Mouse (Mus musculus) embryonic facial prominence, embryonic 12.5 days (tissue): ENCODE results near the gene Epha6. TPM values are rescaled to one million over a fixed set of nuclear protein-coding genes. Genes with fewer than 3 reads are reported as not detected.

Experiments
- ATAC-seq: fragments of 200-750 bp; cut with Nextera tagmentation; 2 replicates; pipeline ENCODE4 v1.8.0; 2017; ENCODE audit not compliant: insufficient number of reproducible peaks, insufficient read depth, low FRiP score, low TSS enrichment
- H3K27ac ChIP-seq: fragments of 300-500 bp; sonication (generic); 2 replicates; pipeline ENCODE4 v1.5.1; 2016; ENCODE audit warnings: mild to moderate bottlenecking
- H3K27me3 ChIP-seq: fragments of 300-500 bp; sonication (generic); 2 replicates; pipeline ENCODE4 v1.6.1; 2016; ENCODE audit warnings: mild to moderate bottlenecking, moderate library complexity
- H3K36me3 ChIP-seq: fragments of 300-500 bp; sonication (generic); 2 replicates; pipeline ENCODE4 v1.6.1; 2016; ENCODE audit warnings: mild to moderate bottlenecking
- H3K4me1 ChIP-seq: fragments of 300-500 bp; sonication (generic); 2 replicates; pipeline ENCODE4 v1.6.1; 2016
- H3K4me2 ChIP-seq: fragments of 300-500 bp; sonication (generic); replicated peaks from 2 replicates; pipeline ENCODE4 v1.6.1; 2016; ENCODE audit warnings: mild to moderate bottlenecking, moderate library complexity
- H3K4me3 ChIP-seq: fragments of 300-500 bp; sonication (generic); 2 replicates; pipeline ENCODE4 v1.5.1; 2016; ENCODE audit warnings: mild to moderate bottlenecking
- H3K9ac ChIP-seq: fragments of 300-500 bp; sonication (generic); 2 replicates; pipeline ENCODE4 v1.6.1; 2016; ENCODE audit warnings: mild to moderate bottlenecking, moderate library complexity
- H3K9me3 ChIP-seq: fragments of 300-500 bp; sonication (generic); 2 replicates; pipeline ENCODE4 v1.6.1; 2016; ENCODE audit warnings: mild to moderate bottlenecking, moderate library complexity
- WGBS: fragments of 180-500 bp; shearing (Covaris S2); methylation state at CpG from one replicate; pipeline ENCODE4 v1.1.7; 2016; 5-methylcytosine and 5-hydroxymethylcytosine counted together
- polyA plus RNA-seq: library from polyadenylated mRNA; unstranded; fragments of >200 nt; fragmentation: Nextera tagmentation; extraction: Ambion mirVana; gene quantifications from 2 replicates; pipeline ENCODE4 v1.2.1, GENCODE M21; 2016

Epha6 gene
- polyA plus RNA-seq, 1 experiment from 2014 or later = 2.3 TPM

DNA sequence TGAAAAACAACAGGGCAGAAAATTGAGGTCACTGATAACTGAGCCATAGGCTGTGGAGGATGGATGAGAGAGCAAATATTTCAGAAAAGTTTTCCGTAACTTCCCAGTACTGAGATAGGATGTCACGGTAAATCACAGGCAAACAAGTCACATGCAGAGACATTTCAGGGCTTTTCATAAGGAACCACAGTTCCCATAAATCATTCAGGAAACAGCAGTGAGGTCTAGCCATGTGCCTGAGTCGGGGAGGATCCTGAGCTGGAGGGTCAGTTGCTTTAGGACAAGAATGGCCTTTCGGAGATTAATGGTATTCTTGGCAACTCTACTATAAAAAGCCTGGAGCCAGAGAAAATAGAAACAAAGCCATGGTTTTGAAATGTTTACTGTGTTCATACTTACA lies 889.8 kb downstream of the Epha6 start:
- Histone ChIP-seq H3K9ac (no peak overlapping the region), H3K4me2 (no peak overlapping the region), H3K4me1 (no peaks in the 10 kb centered on the region), H3K36me3 (no peaks in the 10 kb centered on the region), H3K4me3 (no peak overlapping the region), H3K9me3 (no peaks in the 10 kb centered on the region), H3K27ac (no peak overlapping the region), H3K27me3 (no peaks in the 10 kb centered on the region)
- no peak for ATAC-seq
- WGBS = 86% methylated on average over 4 of the region's 4 CpGs

DNA sequence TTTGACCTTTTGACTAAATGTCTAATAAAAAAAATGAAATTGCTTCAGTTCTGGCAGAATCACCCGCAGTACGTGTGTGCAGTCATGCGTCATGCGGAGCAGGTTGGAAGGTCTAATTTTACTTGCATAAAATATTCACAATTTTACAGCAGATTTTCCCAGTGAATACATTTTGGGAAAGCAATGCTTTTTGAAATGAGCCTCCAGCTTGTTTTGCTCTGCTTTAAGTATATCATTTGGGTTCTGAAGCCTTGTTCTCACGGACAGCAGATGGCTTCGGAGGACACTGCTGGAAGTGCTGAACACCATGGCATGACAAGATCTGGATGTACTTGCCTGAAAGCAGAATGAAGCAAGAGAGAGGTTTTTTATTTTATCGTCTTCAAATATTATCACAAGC lies 912.1 kb downstream of the Epha6 start:
- no peak for ATAC-seq
- H3K27ac ChIP-seq = no peak overlapping the region
- H3K4me2 ChIP-seq = no peak overlapping the region
- WGBS = 92% methylated on average over 7 of the region's 7 CpGs
- no peaks in the 10 kb centered on the region for H3K36me3 ChIP-seq
- H3K27me3 ChIP-seq = no peaks in the 10 kb centered on the region
- H3K4me3 ChIP-seq = no peak overlapping the region
- no peak overlapping the region for H3K9ac ChIP-seq
- no peaks in the 10 kb centered on the region for H3K4me1 ChIP-seq
- H3K9me3 ChIP-seq = no peaks in the 10 kb centered on the region

DNA sequence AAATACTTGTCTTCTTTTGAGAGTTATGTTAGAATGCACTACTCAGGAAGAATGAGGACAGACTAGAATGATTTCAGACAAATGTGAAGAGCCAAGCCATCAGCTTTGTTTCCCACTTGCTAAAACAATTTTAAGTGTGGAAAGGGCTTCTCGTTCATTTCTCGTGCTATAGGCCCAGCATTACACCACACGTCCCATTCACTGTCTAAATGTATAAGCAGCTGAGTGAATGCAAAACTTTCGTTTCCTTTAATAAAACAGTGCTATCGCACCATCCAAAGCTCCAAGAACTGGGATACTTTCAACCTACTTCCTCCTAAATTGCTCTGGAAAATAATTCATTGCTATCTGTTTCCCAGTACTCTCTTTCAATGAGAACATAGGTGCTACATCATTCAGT lies 916.2 kb downstream of the Epha6 start:
- no peak overlapping the region for H3K27ac ChIP-seq

GRCm38 (mm10) chr16:59685135-59685534 lies 920.2 kb downstream of the Epha6 start:
- Histone ChIP-seq H3K4me3 (no peak overlapping the region), H3K4me2 (no peak overlapping the region), H3K36me3 (no peaks in the 10 kb centered on the region), H3K27ac (no peak overlapping the region), H3K9ac (no peak overlapping the region), H3K4me1 (no peaks in the 10 kb centered on the region), H3K27me3 (no peaks in the 10 kb centered on the region), H3K9me3 (no peaks in the 10 kb centered on the region)
- WGBS = 75% methylated on average over 5 of the region's 5 CpGs
- no peak for ATAC-seq

More for the DNA sequence above, 916.2 kb downstream of the Epha6 start:
- WGBS = 89% methylated on average over 5 of the region's 5 CpGs
- Histone ChIP-seq H3K4me1 (no peaks in the 10 kb centered on the region), H3K4me3 (no peak overlapping the region), H3K9ac (no peak overlapping the region), H3K4me2 (no peak overlapping the region), H3K9me3 (no peaks in the 10 kb centered on the region), H3K36me3 (no peaks in the 10 kb centered on the region), H3K27me3 (no peaks in the 10 kb centered on the region)
- ATAC-seq = no peak

GRCm38 (mm10) chr16:59683434-59683833 lies 921.9 kb downstream of the Epha6 start:
- no peak overlapping the region for H3K4me2 ChIP-seq
- no peaks in the 10 kb centered on the region for H3K36me3 ChIP-seq

GRCm38 (mm10) chr16:59682216-59682891 lies 923.0 kb downstream of the Epha6 start:
- Histone ChIP-seq H3K27ac (no peak overlapping the region), H3K36me3 (no peaks in the 10 kb centered on the region), H3K9ac (no peak overlapping the region), H3K4me2 (no peak overlapping the region), H3K4me1 (no peaks in the 10 kb centered on the region), H3K4me3 (no peak overlapping the region), H3K9me3 (no peaks in the 10 kb centered on the region), H3K27me3 (no peaks in the 10 kb centered on the region)
- 88% methylated on average over 8 of the region's 8 CpGs for WGBS
- no peak for ATAC-seq

More at GRCm38 (mm10) chr16:59683434-59683833, 921.9 kb downstream of the Epha6 start:
- no peaks in the 10 kb centered on the region for H3K9me3 ChIP-seq
- no peaks in the 10 kb centered on the region for H3K4me1 ChIP-seq
- no peak overlapping the region for H3K4me3 ChIP-seq
- H3K27me3 ChIP-seq = no peaks in the 10 kb centered on the region
- 5% methylated on average over 8 of the region's 8 CpGs for WGBS
- H3K9ac ChIP-seq = no peak overlapping the region
- ATAC-seq = no peak
- no peak overlapping the region for H3K27ac ChIP-seq

GRCm38 (mm10) chr16:59666938-59667337 lies 938.4 kb downstream of the Epha6 start:
- Histone ChIP-seq H3K27ac (no peak overlapping the region), H3K9ac (no peak overlapping the region), H3K4me1 (no peaks in the 10 kb centered on the region), H3K4me3 (no peak overlapping the region), H3K4me2 (no peak overlapping the region), H3K27me3 (no peaks in the 10 kb centered on the region), H3K36me3 (no peaks in the 10 kb centered on the region), H3K9me3 (no peaks in the 10 kb centered on the region)
- ATAC-seq = no peak
- 88% methylated on average over 2 of the region's 2 CpGs for WGBS

DNA sequence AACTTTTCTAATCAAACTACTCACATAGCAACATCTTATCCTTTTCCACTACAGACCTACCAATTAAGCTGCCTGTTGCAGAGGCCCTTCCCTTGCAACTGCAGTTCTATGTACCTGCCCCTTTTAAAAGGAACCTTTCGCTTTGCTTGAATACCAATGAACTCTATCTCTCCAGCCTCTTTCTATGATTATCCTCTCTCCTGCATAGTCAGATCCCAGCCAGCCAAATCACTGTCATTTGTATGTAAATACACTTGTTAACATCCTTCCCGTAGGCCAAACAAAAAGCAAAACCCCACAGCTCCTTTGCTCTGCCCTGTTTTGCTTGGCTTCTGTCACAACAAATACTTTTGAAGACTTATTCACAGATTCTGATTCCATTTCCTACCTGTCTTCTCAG lies 961.6 kb downstream of the Epha6 start:
- Histone ChIP-seq H3K4me1 (no peaks in the 10 kb centered on the region), H3K36me3 (no peaks in the 10 kb centered on the region), H3K9ac (no peak overlapping the region), H3K27ac (no peak overlapping the region), H3K27me3 (no peaks in the 10 kb centered on the region), H3K9me3 (no peaks in the 10 kb centered on the region), H3K4me2 (no peak overlapping the region), H3K4me3 (no peak overlapping the region)
- no peak for ATAC-seq
- 55% methylated on average over 2 of the region's 2 CpGs for WGBS

- WGBS = 87% methylated on average over 3 of the region's 3 CpGs
- H3K4me2 ChIP-seq = no peak overlapping the region
- no peaks in the 10 kb centered on the region for H3K27me3 ChIP-seq
- no peaks in the 10 kb centered on the region for H3K36me3 ChIP-seq
- H3K9ac ChIP-seq = no peak overlapping the region
- no peaks in the 10 kb centered on the region for H3K4me1 ChIP-seq
- H3K9me3 ChIP-seq = no peaks in the 10 kb centered on the region
- no peak overlapping the region for H3K4me3 ChIP-seq
- H3K27ac ChIP-seq = no peak overlapping the region
- ATAC-seq = no peak
Observed at GRCm38 (mm10) chr16:59639985-59640384, 965.3 kb downstream of the Epha6 start.

- under 1% methylated on average over 46 of the region's 46 CpGs for WGBS
- Histone ChIP-seq H3K27ac (peak within 1 kb of the TSS; percentile 99), H3K27me3 (no peaks in the 10 kb centered on the region), H3K9me3 (no peaks in the 10 kb centered on the region), H3K4me1 (no peaks in the 10 kb centered on the region), H3K36me3 (no peaks in the 10 kb centered on the region), H3K9ac (peak within 1 kb of the TSS; percentile 58), H3K4me3 (peak within 1 kb of the TSS; percentile 68), H3K4me2 (peak within 1 kb of the TSS; percentile 68)
- ATAC-seq = peak; percentile 95
Observed at GRCm38 (mm10) chr16:59639102-59639691, 966.1 kb downstream of the Epha6 start, which contains the start of gene Arl6. Gene Arl6 (minus strand): TSS chr16:59639391.

- peaks cover 4% of the 10 kb centered on the region for H3K36me3 ChIP-seq
- no peak overlapping the region for H3K27ac ChIP-seq
- H3K9ac ChIP-seq = no peak overlapping the region
- H3K4me3 ChIP-seq = no peak overlapping the region
- no peak overlapping the region for H3K4me2 ChIP-seq
- WGBS = 85% methylated on average over 2 of the region's 2 CpGs
- no peaks in the 10 kb centered on the region for H3K27me3 ChIP-seq
- no peak for ATAC-seq
- no peaks in the 10 kb centered on the region for H3K4me1 ChIP-seq
- H3K9me3 ChIP-seq = no peaks in the 10 kb centered on the region
Observed at GRCm38 (mm10) chr16:59634598-59634997, 970.7 kb downstream of the Epha6 start.

- ATAC-seq = no peak
- 96% methylated on average over 2 of the region's 2 CpGs for WGBS
- H3K4me3 ChIP-seq = no peak overlapping the region
- no peak overlapping the region for H3K27ac ChIP-seq
- no peaks in the 10 kb centered on the region for H3K27me3 ChIP-seq
- H3K9ac ChIP-seq = no peak overlapping the region
- H3K36me3 ChIP-seq = no peaks in the 10 kb centered on the region
- no peaks in the 10 kb centered on the region for H3K9me3 ChIP-seq
- H3K4me1 ChIP-seq = no peaks in the 10 kb centered on the region
- no peak overlapping the region for H3K4me2 ChIP-seq
Observed at GRCm38 (mm10) chr16:59621554-59621953, 983.8 kb downstream of the Epha6 start.
